Mouse (Mus musculus): ENCODE data around the gene Mob4.

- TF ChIP-seq CTCF (IDR thresholded peaks at IDR 0.05; ENCODE audit: extremely low read depth, insufficient read depth, low read length) (no peak), POLR2A (IDR thresholded peaks at IDR 0.05; ENCODE audit: extremely low read depth, insufficient read depth, low read length) (no peak)
These were observed 48.9 kb upstream of the Mob4 start for GRCm38 (mm10) chr1:55082106-55082505.

Data from cortical plate, adult 2 months (tissue).